Comparison of ENCODE assay signal across 11 mouse cellular contexts in the genomic region with DNA sequence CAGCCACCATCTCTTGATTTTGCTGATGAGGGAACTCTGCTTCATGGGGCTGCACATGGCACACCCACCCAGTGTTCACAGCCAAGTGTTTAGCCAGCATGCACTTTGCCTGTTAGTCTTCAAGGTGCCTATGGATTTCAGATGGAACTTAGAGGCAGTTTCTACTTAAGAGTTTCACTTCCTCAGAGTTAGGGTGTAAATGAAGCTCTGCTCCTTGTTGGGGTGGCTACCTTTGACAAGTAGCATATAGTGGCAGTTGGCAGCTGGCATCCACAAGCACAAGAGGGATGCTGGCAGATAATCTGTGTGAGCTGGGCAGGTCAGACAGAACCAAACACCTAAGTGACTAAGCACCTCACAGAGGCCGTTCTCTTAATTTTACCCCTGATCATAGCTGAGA.
A peak's percentile ranks its signal among the peaks of the same experiment; 100 is the strongest.
DNase-seq lines count a peak whose midpoint lies in the region; ATAC-seq and TF ChIP-seq lines count a peak whose summit lies in the region.
"Had no signal": no experiment of that assay in that cellular context is flagged by ENCODE, and none has a peak within 500 bp of the region (broad histone marks: within the 10 kb centered on the region; RNA-seq: fewer than 3 reads in every experiment).

No protein-coding gene starts in this region.

- no peak for DNase-seq in forebrain, postnatal 0 days
- DNase-seq in kidney, postnatal 25 days: no peak
- no peak for DNase-seq in embryonic facial prominence, embryonic 11.5 days (ENCODE audit: low spot score)
- no peak for DNase-seq in right cerebral cortex, postnatal 10 days (ENCODE audit: low spot score in 2 of 2)
- DNase-seq in left cerebral cortex, postnatal 14 days (ENCODE audit: low spot score in 2 of 2): no peak
- DNase-seq: cerebellum, postnatal 36 days had no signal

- peak; percentile 37; the same call in 1 of the 2 replicates for ATAC-seq in forebrain, postnatal 0 days
- no peak for ATAC-seq in forebrain, embryonic 15.5 days (replicated peaks)
- ATAC-seq in kidney, embryonic 14.5 days (ENCODE audit: low FRiP score, low TSS enrichment): 0 out of 2 replicates have a peak, but pooled peaks have one; percentile 8
- ATAC-seq in embryonic facial prominence, embryonic 11.5 days (replicated peaks; ENCODE audit: insufficient number of reproducible peaks, low FRiP score, low TSS enrichment, low read depth): peak; percentile 27; the same call in 1 of the 2 replicates
- ATAC-seq in megakaryocyte progenitor cell, adult 5-6 weeks (replicated peaks; ENCODE audit: poor library complexity): peak; percentile 61

- 0 out of 2 replicates have a peak, but pooled peaks cover 4% of the 10 kb centered on the region for H3K36me3 ChIP-seq in forebrain, postnatal 0 days (ENCODE audit: insufficient read depth)
- no peaks in the 10 kb centered on the region for H3K36me3 ChIP-seq in forebrain, embryonic 15.5 days
- no peaks in the 10 kb centered on the region for H3K36me3 ChIP-seq in kidney, embryonic 14.5 days (ENCODE audit: control insufficient read depth, insufficient read depth, low read length)
- no peaks in the 10 kb centered on the region for H3K36me3 ChIP-seq in embryonic facial prominence, embryonic 11.5 days (replicated peaks; ENCODE audit: control insufficient read depth, insufficient read depth, low read depth, low read length)
- H3K36me3 ChIP-seq: forebrain, embryonic 12.5 days; midbrain, embryonic 12.5 days had no signal

- H3K9me3 ChIP-seq in forebrain, postnatal 0 days (ENCODE audit: low read length): no peaks in the 10 kb centered on the region
- no peaks in the 10 kb centered on the region for H3K9me3 ChIP-seq in forebrain, embryonic 15.5 days
- no peaks in the 10 kb centered on the region for H3K9me3 ChIP-seq in kidney, embryonic 14.5 days (ENCODE audit: control insufficient read depth, low read length)
- H3K9me3 ChIP-seq in embryonic facial prominence, embryonic 11.5 days (replicated peaks; ENCODE audit: control insufficient read depth, low read length): no peaks in the 10 kb centered on the region
- H3K9me3 ChIP-seq: forebrain, embryonic 12.5 days; midbrain, embryonic 12.5 days had no signal

- WGBS in forebrain, postnatal 0 days: 92% methylated on average over 1 of the region's 1 CpGs
- 97% methylated on average over 1 of the region's 1 CpGs for WGBS in forebrain, embryonic 15.5 days
- WGBS in kidney, embryonic 14.5 days: 68% methylated on average over 1 of the region's 1 CpGs
- WGBS in embryonic facial prominence, embryonic 11.5 days: 46% methylated on average over 1 of the region's 1 CpGs

- no peak overlapping the region for H3K9ac ChIP-seq in forebrain, postnatal 0 days
- no peak overlapping the region for H3K9ac ChIP-seq in forebrain, embryonic 15.5 days (replicated peaks)
- H3K9ac ChIP-seq in kidney, embryonic 14.5 days (ENCODE audit: low read depth, low read length): no peak overlapping the region
- no peak overlapping the region for H3K9ac ChIP-seq in embryonic facial prominence, embryonic 11.5 days (replicated peaks; ENCODE audit: low read length)
- H3K9ac ChIP-seq: forebrain, embryonic 12.5 days; midbrain, embryonic 12.5 days had no signal

- no peak overlapping the region for H3K4me2 ChIP-seq in forebrain, postnatal 0 days (ENCODE audit: low read depth)
- no peak overlapping the region for H3K4me2 ChIP-seq in forebrain, embryonic 15.5 days (replicated peaks)
- H3K4me2 ChIP-seq in kidney, embryonic 14.5 days (replicated peaks; ENCODE audit: low read depth, low read length): no peak overlapping the region
- no peak overlapping the region for H3K4me2 ChIP-seq in embryonic facial prominence, embryonic 11.5 days (ENCODE audit: low read depth, low read length)
- H3K4me2 ChIP-seq: forebrain, embryonic 12.5 days; midbrain, embryonic 12.5 days had no signal

- TF ChIP-seq CTCF in forebrain, postnatal 0 days (IDR thresholded peaks at IDR 0.05; ENCODE audit: low read depth): no peak

- H3K4me1 ChIP-seq in forebrain, postnatal 0 days (ENCODE audit: insufficient read depth): no peaks in the 10 kb centered on the region
- H3K4me1 ChIP-seq in forebrain, embryonic 15.5 days: peaks cover 14% of the 10 kb centered on the region
- peaks cover 30% of the 10 kb centered on the region for H3K4me1 ChIP-seq in kidney, embryonic 14.5 days (ENCODE audit: control insufficient read depth, insufficient read depth, low read length)
- peaks cover 2% of the 10 kb centered on the region; the same call in 1 of the 2 replicates for H3K4me1 ChIP-seq in embryonic facial prominence, embryonic 11.5 days (ENCODE audit: control insufficient read depth, insufficient read depth, low read length)

- no peak overlapping the region for H3K4me3 ChIP-seq in forebrain, postnatal 0 days (ENCODE audit: low read depth, low read length)
- H3K4me3 ChIP-seq in forebrain, embryonic 15.5 days: no peak overlapping the region
- no peak overlapping the region for H3K4me3 ChIP-seq in kidney, embryonic 14.5 days (ENCODE audit: low read length)
- H3K4me3 ChIP-seq in embryonic facial prominence, embryonic 11.5 days (ENCODE audit: low read depth, low read length): no peak overlapping the region
- H3K4me3 ChIP-seq: forebrain, embryonic 12.5 days; midbrain, embryonic 12.5 days had no signal

- H3K27ac ChIP-seq in forebrain, postnatal 0 days (ENCODE audit: low read depth, low read length): no peak overlapping the region
- no peak overlapping the region for H3K27ac ChIP-seq in forebrain, embryonic 15.5 days (replicated peaks)
- 0 out of 2 replicates have a peak overlapping the region, but pooled peaks have one; percentile 37 for H3K27ac ChIP-seq in kidney, embryonic 14.5 days (ENCODE audit: low read depth, low read length)
- 0 out of 2 replicates have a peak overlapping the region, but pooled peaks have one; percentile 0 for H3K27ac ChIP-seq in embryonic facial prominence, embryonic 11.5 days (replicated peaks; ENCODE audit: low read depth, low read length)
- H3K27ac ChIP-seq: forebrain, embryonic 12.5 days had no signal

- H3K27me3 ChIP-seq in forebrain, postnatal 0 days (ENCODE audit: insufficient read depth, low read length): no peaks in the 10 kb centered on the region
- no peaks in the 10 kb centered on the region for H3K27me3 ChIP-seq in forebrain, embryonic 15.5 days
- H3K27me3 ChIP-seq in kidney, embryonic 14.5 days (ENCODE audit: control insufficient read depth, insufficient read depth, low read length): no peaks in the 10 kb centered on the region
- no peaks in the 10 kb centered on the region for H3K27me3 ChIP-seq in embryonic facial prominence, embryonic 11.5 days (ENCODE audit: control insufficient read depth, insufficient read depth, low read length)
- H3K27me3 ChIP-seq: forebrain, embryonic 12.5 days; midbrain, embryonic 12.5 days had no signal

- intact Hi-C loops in left cerebral cortex, postnatal 14 days (cut with DNase I): no loop called here

Comparison
In these comparisons a context has a peak if more than half of its experiments do, and no peak if none do; other contexts are left out.
1. H3K27ac ChIP-seq: peak in kidney, embryonic 14.5 days (single experiment) and embryonic facial prominence, embryonic 11.5 days (single experiment); none in forebrain, postnatal 0 days (single experiment) and forebrain, embryonic 15.5 days (single experiment).